Mouse (Mus musculus) retina, adult 2 months (tissue): ENCODE data around the gene Cdkn2a.

ENCODE experiments used
- DNase-seq: peaks from one replicate; pipeline ENCODE4 v3.0.0-alpha.2; 2012; ENCODE audit warnings: low read depth, low spot score

The Cdkn2a gene

GRCm38 (mm10) chr4:89294486-89295440 is at the start of gene Cdkn2a:
Cdkn2a (minus strand) TSS chr4:89294653.
- no peak for DNase-seq

GRCm38 (mm10) chr4:89313461-89313860 is 19.0 kb upstream of the Cdkn2a start:
- no peak for DNase-seq

GRCm38 (mm10) chr4:89310491-89311254 is 16.2 kb upstream of the Cdkn2a start, which contains the start of gene Cdkn2b:
Cdkn2b (minus strand) TSS chr4:89311039.
- DNase-seq: no peak

- no peak for DNase-seq
Measured at GRCm38 (mm10) chr4:89309996-89310395, 15.5 kb upstream of the Cdkn2a start.

GRCm38 (mm10) chr4:89308001-89308400 is 13.5 kb upstream of the Cdkn2a start:
- DNase-seq: no peak

GRCm38 (mm10) chr4:89306798-89307365 is 12.4 kb upstream of the Cdkn2a start:
- no peak for DNase-seq

- no peak for DNase-seq
Measured at GRCm38 (mm10) chr4:89305691-89306090, 11.2 kb upstream of the Cdkn2a start.

GRCm38 (mm10) chr4:89303281-89303995 is 9.0 kb upstream of the Cdkn2a start:
- DNase-seq: no peak

- DNase-seq: no peak
Measured at GRCm38 (mm10) chr4:89302129-89302528, 7.7 kb upstream of the Cdkn2a start.

GRCm38 (mm10) chr4:89299721-89300120 is 5.3 kb upstream of the Cdkn2a start:
- DNase-seq: no peak

- DNase-seq: no peak
Measured at GRCm38 (mm10) chr4:89295441-89296220, 1.2 kb upstream of the Cdkn2a start.

- no peak for DNase-seq
Measured at GRCm38 (mm10) chr4:89294091-89294485, 365 bp downstream of the Cdkn2a start.

GRCm38 (mm10) chr4:89293516-89293915 is 937 bp downstream of the Cdkn2a start:
- DNase-seq: no peak

GRCm38 (mm10) chr4:89289028-89289427 is 5.4 kb downstream of the Cdkn2a start:
- DNase-seq: no peak

- DNase-seq: no peak
Measured at GRCm38 (mm10) chr4:89286566-89286965, 7.9 kb downstream of the Cdkn2a start.

- DNase-seq: no peak
Measured at GRCm38 (mm10) chr4:89285688-89286087, 8.8 kb downstream of the Cdkn2a start.

- DNase-seq: no peak
Measured at GRCm38 (mm10) chr4:89282661-89283060, 11.8 kb downstream of the Cdkn2a start.

- DNase-seq: no peak
Measured at GRCm38 (mm10) chr4:89282036-89282566, 12.4 kb downstream of the Cdkn2a start.

- no peak for DNase-seq
Measured at GRCm38 (mm10) chr4:89281236-89281635, 13.2 kb downstream of the Cdkn2a start.

GRCm38 (mm10) chr4:89279641-89280040 is 14.8 kb downstream of the Cdkn2a start:
- no peak for DNase-seq
